Mouse (Mus musculus) CH12.LX (cell line): ENCODE results near the gene Gtf2h2. TPM values are rescaled to one million over a fixed set of nuclear protein-coding genes. Genes with fewer than 3 reads are reported as not detected.
"Not testable (repeated sequence)": the region's sequence is repeated elsewhere in the genome, so short reads cannot be mapped to it uniquely, and the experiment has no call there.

Source experiments
- DNase-seq: peaks from one replicate; pipeline ENCODE4 v3.0.0-alpha.2; 2013; ENCODE audit errors: extremely low read depth
- H3K27ac ChIP-seq: 2 replicates; pipeline ENCODE4 v1.5.1; 2012; ENCODE audit warnings: low read depth, mild to moderate bottlenecking, control low read depth, moderate library complexity; ENCODE audit not compliant: insufficient read depth
- H3K27me3 ChIP-seq: replicated peaks from 2 replicates; pipeline ENCODE3; 2012; ENCODE audit warnings: inconsistent platforms
- H3K36me3 ChIP-seq, 2 experiments: replicated peaks in 1 of 2; 2 replicates each; pipeline versions ENCODE3 to v1.6.1; 2012; ENCODE audit warnings: inconsistent platforms in 1 of 2, low read length in 1 of 2, mild to moderate bottlenecking in 1 of 2, mixed read lengths in 1 of 2, moderate library complexity in 1 of 2; ENCODE audit not compliant: control insufficient read depth in 1 of 2, insufficient read depth in 1 of 2
- H3K4me1 ChIP-seq, 2 experiments: 2 replicates each; pipeline ENCODE4 v1.6.1; 2012; ENCODE audit warnings: inconsistent platforms in 1 of 2, moderate library complexity in 1 of 2; ENCODE audit not compliant: insufficient read depth in 2 of 2, control insufficient read depth in 1 of 2
- H3K4me2 ChIP-seq: 2 replicates; pipeline ENCODE4 v1.6.1; 2012; ENCODE audit warnings: low read depth, mild to moderate bottlenecking, control low read depth; ENCODE audit not compliant: poor library complexity, insufficient read depth, severe bottlenecking
- H3K4me3 ChIP-seq, 3 experiments: fragments of 150-350 bp in 1 of 3; sonication (generic) in 1 of 3; replicated peaks in 1 of 3; 2 replicates each; pipeline versions ENCODE3 to v1.5.1; 2011 to 2012; ENCODE audit warnings: low read depth in 2 of 3, low read length in 2 of 3, mild to moderate bottlenecking in 2 of 3, moderate library complexity in 2 of 3, control low read depth in 1 of 3, improper control_type of control experiment in 1 of 3, inconsistent platforms in 1 of 3, mixed read lengths in 1 of 3; ENCODE audit not compliant: poor library complexity in 1 of 3
- H3K79me2 ChIP-seq: replicated peaks from 2 replicates; pipeline ENCODE4 v1.6.1; 2012; ENCODE audit warnings: mild to moderate bottlenecking, moderate library complexity; ENCODE audit not compliant: control insufficient read depth, poor library complexity, insufficient read depth, severe bottlenecking; ENCODE audit errors: extremely low read depth
- H3K9ac ChIP-seq: 2 replicates; pipeline ENCODE4 v1.6.1; 2012; ENCODE audit warnings: low read depth, mild to moderate bottlenecking, control low read depth, moderate library complexity; ENCODE audit not compliant: insufficient read depth
- H3K9me3 ChIP-seq: replicated peaks from 2 replicates; pipeline ENCODE3; 2012; ENCODE audit warnings: low read length, inconsistent platforms, mixed read lengths
- E2F4 ChIP-seq: IDR thresholded peaks from 2 replicates; pipeline ENCODE4 v1.6.1; 2011; ENCODE audit warnings: low read depth, low read length, improper control_type of control experiment; ENCODE audit not compliant: insufficient replicate concordance
- EP300 ChIP-seq: IDR thresholded peaks from 2 replicates; pipeline ENCODE4 v1.6.1; 2011; ENCODE audit warnings: low read length, improper control_type of control experiment
- HCFC1 ChIP-seq: IDR thresholded peaks from 2 replicates; pipeline ENCODE4 v1.6.1; 2012; ENCODE audit warnings: low read depth, mild to moderate bottlenecking, inconsistent platforms, low read length, improper control_type of control experiment
- MAFK ChIP-seq: IDR thresholded peaks from 2 replicates; pipeline ENCODE4 v1.6.1; 2011; ENCODE audit warnings: low read length, improper control_type of control experiment; ENCODE audit not compliant: insufficient replicate concordance
- POLR2AphosphoS2 ChIP-seq: IDR thresholded peaks from 2 replicates; pipeline ENCODE4 v1.6.1; 2011; ENCODE audit warnings: low read depth, low read length, improper control_type of control experiment
- RAD21 ChIP-seq: IDR thresholded peaks from 2 replicates; pipeline ENCODE4 v1.6.1; 2011; ENCODE audit warnings: low read depth, mild to moderate bottlenecking, low read length, improper control_type of control experiment, moderate library complexity
- TCF12 ChIP-seq: IDR thresholded peaks from 2 replicates; pipeline ENCODE4 v1.6.1; 2014; ENCODE audit warnings: low read depth, mild to moderate bottlenecking, inconsistent platforms, low read length, improper control_type of control experiment
- UBTF ChIP-seq: IDR thresholded peaks from 2 replicates; pipeline ENCODE4 v1.6.1; 2012; ENCODE audit warnings: low read depth, mild to moderate bottlenecking, inconsistent platforms, low read length, improper control_type of control experiment, moderate library complexity
- USF1 ChIP-seq: IDR thresholded peaks from 2 replicates; pipeline ENCODE4 v1.6.1; 2014; ENCODE audit warnings: low read depth, mild to moderate bottlenecking, inconsistent platforms, low read length, improper control_type of control experiment
- ZC3H11A ChIP-seq: IDR thresholded peaks from 2 replicates; pipeline ENCODE4 v1.6.1; 2012; ENCODE audit warnings: low read depth, mild to moderate bottlenecking, inconsistent platforms, low read length, improper control_type of control experiment
- ZNF384 ChIP-seq: IDR thresholded peaks from 2 replicates; pipeline ENCODE4 v1.6.1; 2012; ENCODE audit warnings: low read depth, low read length, improper control_type of control experiment, inconsistent platforms
- dilution Hi-C: fragments of 300-500 bp; cut with MboI; formaldehyde crosslinking; loops from 2 replicates; pipeline ENCODE4 v1.14.3; 2020; ENCODE audit warnings: low sequenced_read_pairs; ENCODE audit not compliant: extremely low pct_unique_long_range_greater_than_20kb, extremely low pct_ligation_motif_present
- in situ Hi-C: fragments of 300-500 bp; cut with MboI; formaldehyde crosslinking; loops from 3 replicates; pipeline ENCODE4 v1.14.3; 2019; ENCODE audit warnings: low sequenced_read_pairs, low pct_ligation_motif_present, low pct_unique_long_range_greater_than_20kb, mixed read lengths
- polyA plus RNA-seq: library from polyadenylated mRNA; unstranded; fragments of >175 nt; gene quantifications from 2 replicates; pipeline ENCODE4 v1.2.1, GENCODE M21; 2012; ENCODE audit warnings: low read depth; ENCODE audit not compliant: insufficient read length
- total RNA-seq, 2 experiments: library from RNA; depleted of rRNA; stranded (reverse); fragments of 300-350 nt in 1 of 2; fragments of >200 nt in 1 of 2; gene quantifications; 2 replicates each; pipeline ENCODE4 v1.2.3; 2012 to 2014

The Gtf2h2 gene
- total and polyA plus RNA-seq, 3 experiments, result 34.0 to 90.1 (median 89.2) TPM

- Histone ChIP-seq H3K9me3 (no peaks in the 10 kb centered on the region), H3K36me3 (peaks cover 17 to 76% of the 10 kb centered on the region in 2 experiments), H3K27me3 (no peaks in the 10 kb centered on the region), H3K4me2 (no peak overlapping the region), H3K27ac (no peak overlapping the region), H3K9ac (no peak overlapping the region), H3K4me3 (no peak overlapping the region), H3K4me1 (no peaks in the 10 kb centered on the region), H3K79me2 (no peaks in the 10 kb centered on the region)
- no peak for TF ChIP-seq ZNF384
- TF ChIP-seq UBTF, result no peak
- TF ChIP-seq HCFC1, result no peak
- dilution Hi-C loops, result no loop called here
- no peak for DNase-seq
- in situ Hi-C loops, result no loop called here
Observed at GRCm38 (mm10) chr13:100463527-100464222, 28.7 kb downstream of the Gtf2h2 start.

GRCm38 (mm10) chr13:100461336-100461735, 31.0 kb downstream of the Gtf2h2 start:
- Histone ChIP-seq H3K9ac (no peak overlapping the region), H3K4me2 (no peak overlapping the region), H3K4me3 (no peak overlapping the region), H3K27ac (no peak overlapping the region), H3K9me3 (no peaks in the 10 kb centered on the region), H3K27me3 (no peaks in the 10 kb centered on the region), H3K79me2 (no peaks in the 10 kb centered on the region), H3K36me3 (peaks cover 17 to 57% of the 10 kb centered on the region in 2 experiments), H3K4me1 (no peaks in the 10 kb centered on the region)
- dilution Hi-C loops, result no loop called here
- no peak for DNase-seq
- in situ Hi-C loops, result no loop called here
- TF ChIP-seq E2F4, result no peak
- no peak for TF ChIP-seq MAFK
- TF ChIP-seq TCF12, result no peak
- TF ChIP-seq POLR2AphosphoS2, result no peak
- no peak for TF ChIP-seq USF1
- TF ChIP-seq RAD21, result no peak
- no peak for TF ChIP-seq ZC3H11A
- TF ChIP-seq EP300, result no peak

GRCm38 (mm10) chr13:100452415-100453127, 39.8 kb downstream of the Gtf2h2 start, which contains the start of gene Naip1:
Gene Naip1 (minus strand): TSS chr13:100452869.
- H3K27me3 ChIP-seq, H3K9me3 ChIP-seq, H3K79me2 ChIP-seq, DNase-seq, H3K9ac ChIP-seq, H3K36me3 ChIP-seq, in situ Hi-C loops, H3K4me3 ChIP-seq, H3K4me2 ChIP-seq, H3K27ac ChIP-seq, dilution Hi-C loops: not testable (repeated sequence)
- H3K4me1 ChIP-seq, result peaks cover 5 to 12% of the 10 kb centered on the region in 2 experiments; a peak in 3 of 4 replicates
